Mouse (Mus musculus): ENCODE measurements around the gene Tmigd3. TPM values are rescaled to one million over a fixed set of nuclear protein-coding genes. Genes with fewer than 3 reads are reported as not detected.

Gene Tmigd3
- polyA plus RNA-seq, 1 experiment from 2014 or later: not detected

GRCm38 (mm10) chr3:105853781-105854180 lies 16.9 kb upstream of the Tmigd3 start:
- 0 out of 2 replicates have a peak overlapping the region, but pooled peaks have one; percentile 36 for H3K27ac ChIP-seq
- no peak for ATAC-seq (ENCODE audit: insufficient number of reproducible peaks, insufficient read depth, low FRiP score, low TSS enrichment, low read depth)
- 35% methylated on average over 8 of the region's 8 CpGs for WGBS

GRCm38 (mm10) chr3:105854786-105855185 lies 15.9 kb upstream of the Tmigd3 start:
- 85% methylated on average over 4 of the region's 4 CpGs for WGBS
- Histone ChIP-seq H3K36me3 (no peaks in the 10 kb centered on the region), H3K4me1 (peaks cover 13% of the 10 kb centered on the region), H3K9me3 (no peaks in the 10 kb centered on the region), H3K27me3 (no peaks in the 10 kb centered on the region), H3K4me2 (no peak overlapping the region), H3K9ac (no peak overlapping the region), H3K27ac (no peak overlapping the region), H3K4me3 (no peak overlapping the region)
- no peak for ATAC-seq (ENCODE audit: insufficient number of reproducible peaks, insufficient read depth, low FRiP score, low TSS enrichment, low read depth)

More at GRCm38 (mm10) chr3:105853781-105854180, 16.9 kb upstream of the Tmigd3 start:
- no peaks in the 10 kb centered on the region for H3K36me3 ChIP-seq
- no peaks in the 10 kb centered on the region for H3K27me3 ChIP-seq
- peaks cover 13% of the 10 kb centered on the region for H3K4me1 ChIP-seq
- H3K9me3 ChIP-seq: no peaks in the 10 kb centered on the region
- no peak overlapping the region for H3K4me3 ChIP-seq
- H3K4me2 ChIP-seq: no peak overlapping the region
- H3K9ac ChIP-seq: no peak overlapping the region

GRCm38 (mm10) chr3:105857513-105857912 lies 13.2 kb upstream of the Tmigd3 start:
- no peak overlapping the region for H3K4me2 ChIP-seq
- WGBS: 68% methylated on average over 5 of the region's 5 CpGs
- no peak overlapping the region for H3K4me3 ChIP-seq
- H3K27me3 ChIP-seq: no peaks in the 10 kb centered on the region
- no peaks in the 10 kb centered on the region for H3K9me3 ChIP-seq
- H3K27ac ChIP-seq: no peak overlapping the region
- H3K4me1 ChIP-seq: peaks cover 13% of the 10 kb centered on the region
- H3K9ac ChIP-seq: no peak overlapping the region
- no peaks in the 10 kb centered on the region for H3K36me3 ChIP-seq
- ATAC-seq (ENCODE audit: insufficient number of reproducible peaks, insufficient read depth, low FRiP score, low TSS enrichment, low read depth): no peak

GRCm38 (mm10) chr3:105861747-105862366 lies 8.8 kb upstream of the Tmigd3 start:
- 16% methylated on average over 7 of the region's 7 CpGs for WGBS
- H3K4me3 ChIP-seq: no peak overlapping the region
- H3K36me3 ChIP-seq: no peaks in the 10 kb centered on the region
- H3K4me2 ChIP-seq: no peak overlapping the region
- no peak for ATAC-seq (ENCODE audit: insufficient number of reproducible peaks, insufficient read depth, low FRiP score, low TSS enrichment, low read depth)
- H3K4me1 ChIP-seq: peaks cover 8% of the 10 kb centered on the region; the same call in 1 of the 2 replicates
- H3K9me3 ChIP-seq: no peaks in the 10 kb centered on the region
- no peak overlapping the region for H3K9ac ChIP-seq
- no peaks in the 10 kb centered on the region for H3K27me3 ChIP-seq
- H3K27ac ChIP-seq: no peak overlapping the region

- no peak for ATAC-seq (ENCODE audit: insufficient number of reproducible peaks, insufficient read depth, low FRiP score, low TSS enrichment, low read depth)
- H3K36me3 ChIP-seq: no peaks in the 10 kb centered on the region
- no peaks in the 10 kb centered on the region for H3K9me3 ChIP-seq
- peaks cover 8% of the 10 kb centered on the region; the same call in 1 of the 2 replicates for H3K4me1 ChIP-seq
- H3K27me3 ChIP-seq: no peaks in the 10 kb centered on the region
- 83% methylated on average over 1 of the region's 1 CpGs for WGBS
- no peak overlapping the region for H3K9ac ChIP-seq
- no peak overlapping the region for H3K4me3 ChIP-seq
- H3K27ac ChIP-seq: no peak overlapping the region
- no peak overlapping the region for H3K4me2 ChIP-seq
Measured at GRCm38 (mm10) chr3:105864123-105864522, 6.6 kb upstream of the Tmigd3 start.

- Histone ChIP-seq H3K9ac (no peak overlapping the region), H3K4me3 (no peak overlapping the region), H3K9me3 (no peaks in the 10 kb centered on the region), H3K27me3 (no peaks in the 10 kb centered on the region), H3K27ac (no peak overlapping the region), H3K4me2 (no peak overlapping the region), H3K36me3 (no peaks in the 10 kb centered on the region), H3K4me1 (peaks cover 8% of the 10 kb centered on the region; the same call in 1 of the 2 replicates)
- no peak for ATAC-seq (ENCODE audit: insufficient number of reproducible peaks, insufficient read depth, low FRiP score, low TSS enrichment, low read depth)
- 67% methylated on average over 9 of the region's 9 CpGs for WGBS
Measured at GRCm38 (mm10) chr3:105865122-105865521, 5.6 kb upstream of the Tmigd3 start.

GRCm38 (mm10) chr3:105868135-105868534 lies 2.6 kb upstream of the Tmigd3 start:
- Histone ChIP-seq H3K9ac (no peak overlapping the region), H3K9me3 (no peaks in the 10 kb centered on the region), H3K27ac (no peak overlapping the region), H3K36me3 (no peaks in the 10 kb centered on the region), H3K4me1 (peaks cover 15% of the 10 kb centered on the region), H3K4me3 (no peak overlapping the region), H3K27me3 (no peaks in the 10 kb centered on the region), H3K4me2 (no peak overlapping the region)
- ATAC-seq (ENCODE audit: insufficient number of reproducible peaks, insufficient read depth, low FRiP score, low TSS enrichment, low read depth): no peak
- WGBS: 72% methylated on average over 2 of the region's 2 CpGs

- no peaks in the 10 kb centered on the region for H3K27me3 ChIP-seq
- no peak for ATAC-seq (ENCODE audit: insufficient number of reproducible peaks, insufficient read depth, low FRiP score, low TSS enrichment, low read depth)
- no peak overlapping the region for H3K4me3 ChIP-seq
- H3K4me2 ChIP-seq: no peak overlapping the region
- H3K9me3 ChIP-seq: no peaks in the 10 kb centered on the region
- H3K9ac ChIP-seq: no peak overlapping the region
- peaks cover 7% of the 10 kb centered on the region for H3K4me1 ChIP-seq
- H3K27ac ChIP-seq: no peak overlapping the region
- H3K36me3 ChIP-seq: no peaks in the 10 kb centered on the region
- WGBS: 45% methylated on average over 6 of the region's 6 CpGs
Measured at GRCm38 (mm10) chr3:105872034-105872433, 1.3 kb downstream of the Tmigd3 start.

GRCm38 (mm10) chr3:105872579-105872978 lies 1.9 kb downstream of the Tmigd3 start:
- Histone ChIP-seq H3K4me1 (peaks cover 7% of the 10 kb centered on the region), H3K4me3 (no peak overlapping the region), H3K9me3 (no peaks in the 10 kb centered on the region), H3K27me3 (no peaks in the 10 kb centered on the region), H3K9ac (no peak overlapping the region), H3K4me2 (no peak overlapping the region), H3K36me3 (no peaks in the 10 kb centered on the region), H3K27ac (no peak overlapping the region)
- no peak for ATAC-seq (ENCODE audit: insufficient number of reproducible peaks, insufficient read depth, low FRiP score, low TSS enrichment, low read depth)
- 36% methylated on average over 3 of the region's 3 CpGs for WGBS

- no peaks in the 10 kb centered on the region for H3K36me3 ChIP-seq
- H3K9me3 ChIP-seq: no peaks in the 10 kb centered on the region
- no peak overlapping the region for H3K4me3 ChIP-seq
- no peak for ATAC-seq (ENCODE audit: insufficient number of reproducible peaks, insufficient read depth, low FRiP score, low TSS enrichment, low read depth)
- H3K27me3 ChIP-seq: no peaks in the 10 kb centered on the region
- 79% methylated on average over 6 of the region's 6 CpGs for WGBS
- H3K9ac ChIP-seq: no peak overlapping the region
- H3K4me2 ChIP-seq: no peak overlapping the region
- peaks cover 7% of the 10 kb centered on the region for H3K4me1 ChIP-seq
- no peak overlapping the region for H3K27ac ChIP-seq
Measured at GRCm38 (mm10) chr3:105873451-105874445, 3.0 kb downstream of the Tmigd3 start.

- no peak overlapping the region for H3K4me2 ChIP-seq
- H3K9me3 ChIP-seq: no peaks in the 10 kb centered on the region
- no peak for ATAC-seq (ENCODE audit: insufficient number of reproducible peaks, insufficient read depth, low FRiP score, low TSS enrichment, low read depth)
- H3K27ac ChIP-seq: no peak overlapping the region
- no peak overlapping the region for H3K4me3 ChIP-seq
- no peaks in the 10 kb centered on the region for H3K27me3 ChIP-seq
- H3K36me3 ChIP-seq: no peaks in the 10 kb centered on the region
- no peak overlapping the region for H3K9ac ChIP-seq
- WGBS: 71% methylated on average over 5 of the region's 5 CpGs
- H3K4me1 ChIP-seq: peaks cover 7% of the 10 kb centered on the region
Measured at GRCm38 (mm10) chr3:105876022-105876421, 5.3 kb downstream of the Tmigd3 start.
